Mouse (Mus musculus) T-helper 1 cell (primary cell): ENCODE data around the gene Nav2.

Source experiments
- in situ Hi-C: fragments of 300-600 bp; cut with MboI, MseI; formaldehyde crosslinking; loops from one replicate; pipeline ENCODE4 v1.15.1; 2025; ENCODE audit warnings: high pct_unique_total_duplicates

Nav2 gene

DNA sequence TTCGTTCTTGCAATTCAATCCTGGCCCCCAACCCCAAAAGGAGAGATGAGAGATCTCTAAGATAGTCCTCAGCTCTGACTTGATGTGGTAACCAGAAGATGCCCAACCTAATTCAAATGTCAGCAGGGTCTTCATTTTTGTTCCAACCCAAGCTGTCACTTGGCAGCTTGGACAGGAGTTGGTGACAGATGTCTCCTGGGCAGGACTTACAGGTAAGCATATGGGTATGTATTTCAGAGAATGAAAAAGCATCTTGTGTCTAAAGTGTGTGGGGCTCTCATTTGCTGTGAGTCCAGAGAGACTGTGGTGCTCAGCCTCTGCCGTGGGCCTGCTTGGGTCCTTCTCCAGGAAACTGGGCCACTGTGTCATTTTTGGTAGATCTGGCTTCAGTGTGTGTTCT lies 23.6 kb downstream of the Nav2 start:
- in situ Hi-C loops, result no loop called here

GRCm38 (mm10) chr7:48934816-48935215 lies 26.3 kb downstream of the Nav2 start:
- in situ Hi-C loops, result no loop called here

- in situ Hi-C loops, result no loop called here
Observed at GRCm38 (mm10) chr7:48937562-48937961, 29.0 kb downstream of the Nav2 start.

DNA sequence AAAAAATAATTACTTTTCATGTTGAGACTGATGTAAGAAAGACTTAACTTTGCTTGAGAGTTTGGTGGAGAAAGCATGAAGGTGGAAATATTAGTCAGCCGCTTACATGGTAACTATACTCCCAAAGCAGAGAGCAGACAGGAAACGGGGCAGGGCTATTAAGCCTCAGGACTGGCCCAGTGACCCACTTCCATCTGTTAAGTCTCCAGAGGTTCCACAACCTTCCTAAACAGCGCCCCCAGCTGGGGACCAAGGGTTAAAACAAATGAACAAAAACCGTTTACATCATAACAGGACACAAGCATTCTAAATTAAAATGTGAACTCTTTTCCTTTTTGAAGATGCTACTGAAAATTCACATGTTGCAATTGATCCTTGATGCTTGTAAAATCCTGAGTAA lies 29.7 kb downstream of the Nav2 start:
- in situ Hi-C loops, result no loop called here

DNA sequence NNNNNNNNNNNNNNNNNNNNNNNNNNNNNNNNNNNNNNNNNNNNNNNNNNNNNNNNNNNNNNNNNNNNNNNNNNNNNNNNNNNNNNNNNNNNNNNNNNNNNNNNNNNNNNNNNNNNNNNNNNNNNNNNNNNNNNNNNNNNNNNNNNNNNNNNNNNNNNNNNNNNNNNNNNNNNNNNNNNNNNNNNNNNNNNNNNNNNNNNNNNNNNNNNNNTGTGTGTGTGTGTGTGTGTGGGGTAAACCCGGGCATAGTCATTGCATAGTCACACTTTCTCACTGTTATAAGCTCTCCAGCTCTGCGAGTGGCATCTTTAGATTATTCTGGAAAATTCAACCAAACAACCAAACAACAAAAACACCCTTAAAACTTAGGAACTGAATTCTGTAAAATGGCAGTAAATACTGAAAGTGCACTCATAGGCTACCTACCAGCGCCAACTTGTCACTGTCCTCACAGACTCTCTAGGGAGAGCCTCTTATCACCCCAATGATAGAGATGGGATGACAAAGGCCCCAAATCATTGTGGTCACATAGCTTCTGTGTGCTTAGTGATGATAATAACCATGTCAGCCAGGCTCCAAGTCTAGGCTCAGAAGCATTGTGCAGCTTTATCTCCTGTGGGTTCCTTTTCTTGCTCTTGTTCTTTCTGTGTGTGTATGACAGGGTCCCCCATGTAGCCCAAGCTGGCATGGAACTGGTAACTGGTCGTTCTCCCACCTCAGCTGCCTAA lies 40.0 kb downstream of the Nav2 start:
- in situ Hi-C loops, result no loop called here

GRCm38 (mm10) chr7:48954501-48954900 lies 46.0 kb downstream of the Nav2 start:
- in situ Hi-C loops, result no loop called here

GRCm38 (mm10) chr7:48958528-48959315 lies 50.2 kb downstream of the Nav2 start:
- in situ Hi-C loops, result no loop called here

- in situ Hi-C loops, result no loop called here
Observed at GRCm38 (mm10) chr7:48959316-48959661, 50.8 kb downstream of the Nav2 start.

GRCm38 (mm10) chr7:48960152-48960551 lies 51.6 kb downstream of the Nav2 start:
- in situ Hi-C loops, result no loop called here

DNA sequence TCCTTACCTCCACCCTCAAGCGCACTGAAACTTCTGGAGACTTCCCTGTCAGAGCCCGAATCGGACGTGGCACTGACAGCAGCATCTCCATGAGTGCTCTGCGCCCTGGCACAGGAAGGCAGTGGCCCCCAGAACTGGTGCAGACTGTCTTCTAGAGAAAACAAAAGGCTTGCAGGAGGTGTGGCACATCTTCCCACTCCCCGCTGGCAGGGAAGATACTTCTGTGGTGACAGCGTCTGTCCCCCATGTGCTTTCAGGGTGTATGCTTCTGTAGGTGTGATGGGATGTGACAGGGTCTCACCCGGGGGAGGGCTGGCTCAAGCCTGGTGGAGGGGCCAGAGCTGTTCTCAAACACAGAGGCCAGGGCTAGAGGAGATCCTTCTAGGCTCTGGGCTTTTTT lies 53.0 kb downstream of the Nav2 start:
- in situ Hi-C loops, result no loop called here

DNA sequence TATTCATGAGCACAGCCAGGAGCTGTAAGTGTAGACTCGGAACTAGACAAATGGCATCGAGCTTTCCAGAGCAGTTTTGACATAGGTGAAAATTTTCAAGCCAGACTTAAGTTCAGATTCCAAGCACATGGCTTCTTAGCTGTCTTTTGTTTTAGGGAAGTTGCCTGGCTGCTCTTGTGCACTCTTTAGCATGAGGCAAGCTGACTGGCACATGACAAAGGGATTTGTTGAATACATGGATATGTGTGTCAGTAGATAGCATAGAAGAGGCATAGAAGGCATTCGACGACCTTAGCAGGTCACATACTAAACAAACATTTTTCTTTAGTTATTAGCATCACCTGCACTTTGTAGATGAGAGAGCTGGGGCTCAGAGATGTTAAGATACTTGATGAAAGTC lies 53.4 kb downstream of the Nav2 start:
- in situ Hi-C loops, result no loop called here

GRCm38 (mm10) chr7:48963112-48963511 lies 54.6 kb downstream of the Nav2 start:
- in situ Hi-C loops, result no loop called here

DNA sequence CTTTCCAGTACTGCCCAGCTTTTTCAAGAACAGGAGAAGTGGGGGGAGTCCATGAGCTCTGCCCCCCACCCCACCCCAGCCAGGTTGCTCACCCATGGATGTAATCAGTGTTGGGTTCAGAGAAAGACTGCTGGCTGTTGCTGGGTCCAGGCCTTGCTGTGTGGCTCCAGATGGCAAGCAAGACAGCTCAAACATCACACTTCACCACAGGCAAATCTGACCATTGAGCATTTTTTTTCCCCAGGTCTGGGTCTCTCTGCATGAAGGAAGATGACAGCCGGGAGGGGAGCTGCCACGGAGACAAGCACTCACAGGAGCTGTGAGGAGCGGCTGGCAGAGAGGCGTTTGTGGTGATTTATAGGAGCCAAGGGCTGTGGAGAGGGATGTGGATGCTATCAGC lies 55.0 kb downstream of the Nav2 start:
- in situ Hi-C loops, result no loop called here

DNA sequence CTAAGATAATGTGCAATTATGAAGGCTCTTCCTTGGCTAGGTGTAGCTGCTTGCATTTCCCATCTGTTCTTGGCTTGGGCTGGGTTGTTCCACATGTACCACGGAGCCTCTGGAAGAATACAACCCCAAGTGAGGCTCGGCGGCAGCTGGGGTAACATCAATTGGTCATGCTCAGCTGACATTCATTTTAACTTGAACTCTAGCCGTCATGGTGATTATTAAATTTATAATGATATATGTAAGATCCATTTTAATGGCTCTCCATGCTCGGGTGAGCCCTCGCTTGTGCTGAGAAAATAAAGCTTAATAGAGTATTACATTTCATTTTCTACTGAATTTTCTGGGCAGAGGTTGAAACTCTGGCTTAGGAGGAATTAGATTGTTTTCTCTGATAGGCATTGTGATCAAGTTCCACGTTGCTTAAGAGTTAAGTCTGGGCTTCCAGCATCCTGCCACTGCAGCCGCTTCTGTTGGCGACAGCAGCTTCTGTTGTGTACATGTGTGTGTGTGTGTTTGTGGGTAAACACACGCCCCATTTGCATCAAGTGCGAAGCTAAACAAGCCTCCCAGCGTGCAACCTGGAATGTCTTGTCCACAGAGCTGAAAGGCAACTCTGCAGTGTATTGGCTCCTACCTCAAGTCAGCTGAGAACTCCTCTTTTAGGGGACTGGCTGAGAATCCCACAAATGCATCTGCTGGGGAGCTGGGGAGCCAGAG lies 57.4 kb downstream of the Nav2 start:
- in situ Hi-C loops, result no loop called here

DNA sequence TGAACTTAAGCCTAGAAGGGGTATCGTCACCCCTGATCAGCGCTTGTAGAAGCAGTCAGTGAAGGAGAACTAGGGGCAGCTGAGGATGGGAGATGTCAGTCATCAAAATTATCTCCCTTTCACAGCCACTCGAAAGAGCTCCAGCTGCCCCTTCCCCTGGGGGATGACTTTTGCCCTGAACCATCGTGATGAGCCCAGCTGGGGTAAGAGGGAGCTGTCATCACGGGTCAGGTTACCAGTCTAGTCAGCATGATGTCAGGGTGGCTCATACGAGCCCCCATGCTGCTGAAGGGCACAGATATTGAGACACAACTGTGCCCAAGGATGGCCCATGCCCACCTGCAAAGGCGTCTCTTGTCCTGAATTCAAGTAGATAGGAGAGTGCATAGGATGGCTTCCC lies 72.5 kb downstream of the Nav2 start:
- in situ Hi-C loops, result no loop called here

DNA sequence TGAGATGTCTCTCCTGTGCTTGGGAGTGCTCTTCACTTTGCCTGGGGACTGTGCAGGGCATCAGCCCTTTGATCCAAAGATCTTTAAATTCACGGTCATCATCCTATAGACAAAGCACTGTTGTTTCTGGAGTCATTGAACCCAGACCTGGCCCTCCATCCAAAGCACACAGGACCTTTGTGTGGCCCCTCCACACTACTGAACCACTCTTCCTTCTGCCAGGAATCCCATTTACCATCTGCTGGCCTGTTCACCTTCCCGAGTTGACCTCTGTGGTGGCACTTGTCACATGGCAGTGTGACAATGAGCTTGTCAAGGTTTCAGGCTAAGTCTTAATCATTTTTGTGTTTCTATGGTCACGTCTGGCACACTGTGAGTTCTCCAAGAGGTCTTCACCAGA lies 73.3 kb downstream of the Nav2 start:
- in situ Hi-C loops, result no loop called here

DNA sequence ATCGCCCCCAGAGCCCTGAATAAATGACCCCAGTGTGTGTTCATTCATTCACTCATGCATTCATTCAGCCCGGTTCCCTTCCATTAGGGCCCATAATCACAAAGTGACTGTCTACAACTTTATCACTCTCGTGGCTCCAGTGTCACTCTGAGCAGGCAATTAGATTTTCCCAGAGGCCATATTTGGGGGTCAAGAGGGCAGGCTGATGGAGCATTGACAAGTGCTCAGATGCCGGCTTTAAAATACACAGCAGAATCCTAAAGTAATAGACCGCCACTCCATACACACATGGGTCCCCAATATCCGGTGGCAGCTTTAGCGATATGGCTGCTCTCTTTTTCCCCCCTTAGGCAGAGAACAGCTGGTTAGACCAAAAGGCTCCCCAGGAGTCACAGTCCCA lies 74.1 kb downstream of the Nav2 start:
- in situ Hi-C loops, result no loop called here

DNA sequence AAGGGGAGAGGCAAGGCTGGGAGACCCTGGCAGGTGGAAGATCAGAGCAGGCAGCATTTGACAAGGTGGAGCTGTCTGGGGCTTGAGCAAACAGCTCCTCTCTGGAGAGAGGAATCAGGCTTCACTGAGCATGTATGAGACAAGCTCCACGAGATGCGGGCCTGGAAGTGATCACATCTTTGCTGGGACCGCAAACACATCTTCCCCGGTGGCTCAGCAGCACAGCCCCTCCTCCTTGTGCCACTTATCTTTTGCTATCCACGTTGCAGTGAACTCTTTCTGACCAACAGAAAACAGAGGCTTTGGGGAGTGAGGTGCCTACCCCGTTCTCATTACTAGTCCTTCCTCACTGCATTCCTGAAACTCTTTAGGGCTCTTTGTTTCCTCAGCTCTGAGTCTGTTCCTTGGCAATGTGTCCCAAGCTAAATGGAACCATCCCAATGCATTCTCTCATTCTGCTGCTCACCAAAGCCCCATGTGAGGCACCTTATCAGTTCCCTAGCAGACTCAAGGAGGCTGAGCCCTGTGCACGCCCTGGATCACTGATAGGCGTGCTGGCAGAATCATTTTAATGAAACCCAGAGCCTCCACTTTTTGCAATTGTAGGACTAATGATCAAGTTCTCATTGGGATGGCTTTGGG lies 83.5 kb downstream of the Nav2 start:
- in situ Hi-C loops, result loop anchor here (10.0 kb wide), 1 partner anchor 1483 kb away; no protein-coding TSS in a partner anchor

GRCm38 (mm10) chr7:48995171-48995570 lies 86.7 kb downstream of the Nav2 start:
- in situ Hi-C loops, result loop anchor here (10.0 kb wide), 1 partner anchor 1480 kb away; no protein-coding TSS in a partner anchor

GRCm38 (mm10) chr7:48995701-48996100 lies 87.2 kb downstream of the Nav2 start:
- in situ Hi-C loops, result loop anchor here (10.0 kb wide), 1 partner anchor 1479 kb away; no protein-coding TSS in a partner anchor

GRCm38 (mm10) chr7:48996829-48997228 lies 88.3 kb downstream of the Nav2 start:
- in situ Hi-C loops, result loop anchor here (10.0 kb wide), 1 partner anchor 1478 kb away; no protein-coding TSS in a partner anchor

DNA sequence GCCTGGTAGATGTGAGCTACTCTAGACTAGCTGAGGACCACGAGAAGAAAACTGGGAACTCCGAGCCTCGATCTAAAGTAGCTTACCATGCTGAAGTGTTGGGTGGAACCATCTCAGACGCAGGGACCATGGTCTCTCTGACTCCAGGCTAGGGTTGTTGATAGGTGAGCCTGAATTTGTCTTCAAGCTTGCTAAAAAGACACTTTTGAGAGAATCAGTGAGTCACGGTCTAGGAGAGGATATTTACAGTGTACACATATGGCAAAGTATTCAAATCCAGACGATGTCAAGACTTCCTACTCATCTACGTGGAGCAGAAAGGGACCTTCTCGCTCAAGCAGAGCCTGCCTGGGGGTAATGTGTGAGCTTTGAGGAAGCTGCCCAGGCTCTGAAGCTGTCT lies 89.6 kb downstream of the Nav2 start:
- in situ Hi-C loops, result loop anchor here (10.0 kb wide), 1 partner anchor 1477 kb away; no protein-coding TSS in a partner anchor
